Mouse (Mus musculus): ENCODE data around the gene Hoxb2. TPM values are rescaled to one million over a fixed set of nuclear protein-coding genes. Genes with fewer than 3 reads are reported as not detected.

Hoxb2 gene
- polyA plus RNA-seq, 1 experiment from 2014 or later: 32.9 TPM

GRCm38 (mm10) chr11:96318368-96319070, 31.8 kb upstream of the Hoxb2 start:
- Histone ChIP-seq H3K27ac (replicated peaks) (peak overlapping the region; percentile 96), H3K9me3 (no peaks in the 10 kb centered on the region), H3K4me3 (peak overlapping the region; percentile 47), H3K4me1 (replicated peaks) (no peaks in the 10 kb centered on the region; the same call in 1 of the 2 replicates), H3K4me2 (peak overlapping the region; percentile 59), H3K36me3 (no peaks in the 10 kb centered on the region), H3K9ac (peak overlapping the region; percentile 65), H3K27me3 (peaks cover 56% of the 10 kb centered on the region)
- under 1% methylated on average over 28 of the region's 45 CpGs for WGBS
- peak; percentile 71 for ATAC-seq (ENCODE audit: low FRiP score, low read depth)

GRCm38 (mm10) chr11:96319071-96319902, 31.0 kb upstream of the Hoxb2 start:
- Histone ChIP-seq H3K4me1 (replicated peaks) (no peaks in the 10 kb centered on the region; the same call in 1 of the 2 replicates), H3K9me3 (no peaks in the 10 kb centered on the region), H3K27ac (replicated peaks) (peak overlapping the region; percentile 96), H3K27me3 (peaks cover 56% of the 10 kb centered on the region), H3K4me3 (peak overlapping the region; percentile 47), H3K4me2 (peak overlapping the region; percentile 59), H3K9ac (peak overlapping the region; percentile 65), H3K36me3 (no peaks in the 10 kb centered on the region)
- peak; percentile 49 for ATAC-seq (ENCODE audit: low FRiP score, low read depth)
- 0% methylated on average over 32 of the region's 34 CpGs for WGBS

- no peaks in the 10 kb centered on the region; the same call in 1 of the 2 replicates for H3K4me1 ChIP-seq (replicated peaks)
- H3K27ac ChIP-seq (replicated peaks): peak overlapping the region; percentile 96
- no peaks in the 10 kb centered on the region for H3K36me3 ChIP-seq
- peak overlapping the region; percentile 59 for H3K4me2 ChIP-seq
- WGBS: under 1% methylated on average over 29 of the region's 29 CpGs
- peak overlapping the region; percentile 65 for H3K9ac ChIP-seq
- peaks cover 56% of the 10 kb centered on the region for H3K27me3 ChIP-seq
- H3K9me3 ChIP-seq: no peaks in the 10 kb centered on the region
- ATAC-seq (ENCODE audit: low FRiP score, low read depth): no peak
- peak overlapping the region; percentile 47 for H3K4me3 ChIP-seq
Observed at GRCm38 (mm10) chr11:96319910-96320309, 30.4 kb upstream of the Hoxb2 start.

GRCm38 (mm10) chr11:96320688-96321087, 29.6 kb upstream of the Hoxb2 start:
- peak overlapping the region; percentile 96 for H3K27ac ChIP-seq (replicated peaks)
- H3K9ac ChIP-seq: peak overlapping the region; percentile 65
- WGBS: 2% methylated on average over 17 of the region's 17 CpGs
- peaks cover 50% of the 10 kb centered on the region for H3K27me3 ChIP-seq
- no peaks in the 10 kb centered on the region for H3K36me3 ChIP-seq
- H3K4me1 ChIP-seq (replicated peaks): no peaks in the 10 kb centered on the region; the same call in 1 of the 2 replicates
- no peaks in the 10 kb centered on the region for H3K9me3 ChIP-seq
- no peak for ATAC-seq (ENCODE audit: low FRiP score, low read depth)
- H3K4me3 ChIP-seq: peak overlapping the region; percentile 47
- peak overlapping the region; percentile 59 for H3K4me2 ChIP-seq

- H3K4me2 ChIP-seq: peak overlapping the region; percentile 59
- H3K27me3 ChIP-seq: peaks cover 46% of the 10 kb centered on the region
- 5% methylated on average over 5 of the region's 5 CpGs for WGBS
- no peaks in the 10 kb centered on the region; the same call in 1 of the 2 replicates for H3K4me1 ChIP-seq (replicated peaks)
- H3K36me3 ChIP-seq: no peaks in the 10 kb centered on the region
- H3K4me3 ChIP-seq: peak overlapping the region; percentile 43
- peak overlapping the region; percentile 96 for H3K27ac ChIP-seq (replicated peaks)
- H3K9me3 ChIP-seq: no peaks in the 10 kb centered on the region
- no peak for ATAC-seq (ENCODE audit: low FRiP score, low read depth)
- H3K9ac ChIP-seq: peak overlapping the region; percentile 65
Observed at GRCm38 (mm10) chr11:96321846-96322245, 28.5 kb upstream of the Hoxb2 start.

GRCm38 (mm10) chr11:96322738-96323137, 27.6 kb upstream of the Hoxb2 start:
- H3K9ac ChIP-seq: peak overlapping the region; percentile 65
- H3K27me3 ChIP-seq: peaks cover 53% of the 10 kb centered on the region
- H3K27ac ChIP-seq (replicated peaks): peak overlapping the region; percentile 96
- H3K9me3 ChIP-seq: no peaks in the 10 kb centered on the region
- H3K4me1 ChIP-seq (replicated peaks): no peaks in the 10 kb centered on the region; the same call in 1 of the 2 replicates
- no peak for ATAC-seq (ENCODE audit: low FRiP score, low read depth)
- peak overlapping the region; percentile 59 for H3K4me2 ChIP-seq
- 5% methylated on average over 6 of the region's 6 CpGs for WGBS
- no peaks in the 10 kb centered on the region for H3K36me3 ChIP-seq
- H3K4me3 ChIP-seq: peak overlapping the region; percentile 43

- Histone ChIP-seq H3K27ac (replicated peaks) (peak within 1 kb of the TSS; percentile 96), H3K4me1 (replicated peaks) (no peaks in the 10 kb centered on the region; the same call in 1 of the 2 replicates), H3K27me3 (peaks cover 53% of the 10 kb centered on the region), H3K4me2 (peak within 1 kb of the TSS; percentile 59), H3K36me3 (no peaks in the 10 kb centered on the region), H3K9ac (peak within 1 kb of the TSS; percentile 65), H3K9me3 (no peaks in the 10 kb centered on the region), H3K4me3 (peak within 1 kb of the TSS; percentile 43)
- WGBS: 7% methylated on average over 10 of the region's 10 CpGs
- ATAC-seq (ENCODE audit: low FRiP score, low read depth): no peak
Observed at GRCm38 (mm10) chr11:96323154-96323553, 27.2 kb upstream of the Hoxb2 start, which contains the start of gene Hoxb3. Hoxb3 (plus strand) TSS chr11:96323326.

- H3K9ac ChIP-seq: peak overlapping the region; percentile 65
- ATAC-seq (ENCODE audit: low FRiP score, low read depth): no peak
- no peaks in the 10 kb centered on the region for H3K9me3 ChIP-seq
- no peaks in the 10 kb centered on the region for H3K4me1 ChIP-seq (replicated peaks)
- H3K4me2 ChIP-seq: peak overlapping the region; percentile 59
- no peaks in the 10 kb centered on the region for H3K36me3 ChIP-seq
- H3K4me3 ChIP-seq: peak overlapping the region; percentile 43
- WGBS: 3% methylated on average over 5 of the region's 5 CpGs
- H3K27me3 ChIP-seq: peaks cover 59% of the 10 kb centered on the region
- H3K27ac ChIP-seq (replicated peaks): peak overlapping the region; percentile 96
Observed at GRCm38 (mm10) chr11:96324125-96324524, 26.2 kb upstream of the Hoxb2 start.

GRCm38 (mm10) chr11:96324965-96325364, 25.4 kb upstream of the Hoxb2 start:
- H3K27me3 ChIP-seq: peaks cover 56% of the 10 kb centered on the region
- WGBS: 1% methylated on average over 8 of the region's 8 CpGs

GRCm38 (mm10) chr11:96325747-96326212, 24.5 kb upstream of the Hoxb2 start:
- ATAC-seq (ENCODE audit: low FRiP score, low read depth): no peak
- peak overlapping the region; percentile 59 for H3K4me2 ChIP-seq
- no peaks in the 10 kb centered on the region for H3K9me3 ChIP-seq
- peak overlapping the region; percentile 96 for H3K27ac ChIP-seq (replicated peaks)
- H3K9ac ChIP-seq: peak overlapping the region; percentile 65
- H3K27me3 ChIP-seq: peaks cover 61% of the 10 kb centered on the region
- H3K36me3 ChIP-seq: no peaks in the 10 kb centered on the region
- H3K4me1 ChIP-seq (replicated peaks): no peaks in the 10 kb centered on the region
- 4% methylated on average over 22 of the region's 22 CpGs for WGBS
- H3K4me3 ChIP-seq: peak overlapping the region; percentile 43

More at GRCm38 (mm10) chr11:96324965-96325364, 25.4 kb upstream of the Hoxb2 start:
- H3K9me3 ChIP-seq: no peaks in the 10 kb centered on the region
- H3K36me3 ChIP-seq: no peaks in the 10 kb centered on the region
- peak overlapping the region; percentile 59 for H3K4me2 ChIP-seq
- H3K27ac ChIP-seq (replicated peaks): peak overlapping the region; percentile 96
- ATAC-seq (ENCODE audit: low FRiP score, low read depth): no peak
- peak overlapping the region; percentile 65 for H3K9ac ChIP-seq
- H3K4me1 ChIP-seq (replicated peaks): no peaks in the 10 kb centered on the region
- peak overlapping the region; percentile 43 for H3K4me3 ChIP-seq

GRCm38 (mm10) chr11:96326705-96327104, 23.6 kb upstream of the Hoxb2 start:
- Histone ChIP-seq H3K4me3 (peak overlapping the region; percentile 43), H3K4me1 (replicated peaks) (no peaks in the 10 kb centered on the region), H3K27ac (replicated peaks) (peak overlapping the region; percentile 96), H3K4me2 (peak overlapping the region; percentile 59), H3K36me3 (no peaks in the 10 kb centered on the region), H3K27me3 (peaks cover 62% of the 10 kb centered on the region), H3K9me3 (no peaks in the 10 kb centered on the region), H3K9ac (peak overlapping the region; percentile 65)
- 4% methylated on average over 12 of the region's 12 CpGs for WGBS
- no peak for ATAC-seq (ENCODE audit: low FRiP score, low read depth)
